Mouse (Mus musculus) kidney, postnatal 0 days (tissue): ENCODE measurements at regions not wholly inside any gene's neighbourhood (a gene's known extent, or its start where the extent isn't known, plus 50 kb on each side); places are given as distances from the start of the nearest gene placed in this dataset.

Source experiments
- ATAC-seq: fragments of 200-750 bp; cut with Nextera tagmentation; replicated peaks from 2 replicates; pipeline ENCODE4 v1.8.0; 2017; ENCODE audit warnings: low read depth, moderate number of reproducible peaks, moderate TSS enrichment, moderate library complexity; ENCODE audit not compliant: low FRiP score
- DNase-seq: peaks from one replicate; pipeline ENCODE4 v3.0.0-alpha.2; 2016; ENCODE audit warnings: low spot score
- H3K27ac ChIP-seq: fragments of 300-500 bp; sonication (generic); 2 replicates; pipeline ENCODE4 v1.5.1; 2014; ENCODE audit warnings: mild to moderate bottlenecking
- H3K27me3 ChIP-seq: fragments of 300-500 bp; sonication (generic); 2 replicates; pipeline ENCODE4 v1.6.1; 2014; ENCODE audit warnings: low read length, mixed read lengths; ENCODE audit not compliant: insufficient read depth
- H3K36me3 ChIP-seq: fragments of 300-500 bp; sonication (generic); 2 replicates; pipeline ENCODE4 v1.6.1; 2014; ENCODE audit warnings: low read length, mixed read lengths; ENCODE audit not compliant: insufficient read depth
- H3K4me1 ChIP-seq: fragments of 300-500 bp; sonication (generic); replicated peaks from 2 replicates; pipeline ENCODE4 v1.6.1; 2014; ENCODE audit warnings: antibody characterized with exemption, low read length, mixed read lengths; ENCODE audit not compliant: insufficient read depth
- H3K4me2 ChIP-seq: fragments of 300-500 bp; sonication (generic); 2 replicates; pipeline ENCODE4 v1.6.1; 2014; ENCODE audit warnings: mild to moderate bottlenecking, low read length, moderate library complexity, mixed read lengths
- H3K4me3 ChIP-seq: fragments of 300-500 bp; sonication (generic); replicated peaks from 2 replicates; pipeline ENCODE4 v1.5.1; 2014; ENCODE audit warnings: low read depth, low read length
- H3K9ac ChIP-seq: fragments of 300-500 bp; sonication (generic); 2 replicates; pipeline ENCODE4 v1.6.1; 2014; ENCODE audit warnings: low read depth, low read length
- H3K9me3 ChIP-seq: fragments of 300-500 bp; sonication (generic); replicated peaks from 2 replicates; pipeline ENCODE4 v1.6.1; 2016; ENCODE audit warnings: low read length, inconsistent platforms, mixed read lengths
- CTCF ChIP-seq: IDR thresholded peaks from 2 replicates; pipeline ENCODE4 v1.5.1; 2016; ENCODE audit warnings: antibody characterized with exemption, low read depth, mild to moderate bottlenecking, moderate library complexity
- WGBS: fragments of 180-500 bp; shearing (Covaris S2); extraction: QIAGEN DNeasy Blood & Tissue Kit; methylation state at CpG from one replicate; pipeline ENCODE4 v1.1.7; 2014; 5-methylcytosine and 5-hydroxymethylcytosine counted together

DNA sequence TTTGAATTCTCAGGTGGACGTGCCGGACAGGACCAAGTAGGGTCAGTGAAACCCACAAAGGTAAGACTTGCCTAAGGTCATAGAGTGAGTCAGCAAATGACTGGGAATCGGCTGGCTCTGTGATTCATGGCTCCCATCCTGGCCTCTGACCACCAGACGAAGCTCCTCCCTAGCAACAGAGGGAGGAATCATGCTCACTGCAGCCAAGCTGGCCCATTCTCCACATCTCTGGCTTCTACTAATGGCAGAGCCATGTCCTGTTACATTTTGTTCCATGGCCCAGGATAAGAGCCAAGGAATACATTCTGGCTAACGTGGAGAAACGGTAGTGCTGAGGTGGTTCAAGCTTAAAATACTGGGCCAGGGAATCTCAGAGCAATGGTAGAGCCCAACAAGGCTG is 814.2 kb downstream of the Kcnj2 start:
- no peaks in the 10 kb centered on the region for H3K27me3 ChIP-seq
- no peaks in the 10 kb centered on the region for H3K4me1 ChIP-seq
- WGBS: 74% methylated on average over 6 of the region's 6 CpGs
- no peak overlapping the region for H3K4me2 ChIP-seq
- no peak overlapping the region for H3K4me3 ChIP-seq
- DNase-seq: no peak
- no peak for TF ChIP-seq CTCF
- ATAC-seq: no peak
- H3K36me3 ChIP-seq: no peaks in the 10 kb centered on the region
- no peak overlapping the region for H3K9ac ChIP-seq
- H3K27ac ChIP-seq: no peak overlapping the region
- H3K9me3 ChIP-seq: no peaks in the 10 kb centered on the region

- no peaks in the 10 kb centered on the region for H3K36me3 ChIP-seq
- WGBS: 68% methylated on average over 3 of the region's 3 CpGs
- H3K4me1 ChIP-seq: no peaks in the 10 kb centered on the region
- no peak for TF ChIP-seq CTCF
- no peak for ATAC-seq
- no peaks in the 10 kb centered on the region for H3K27me3 ChIP-seq
- H3K27ac ChIP-seq: no peak overlapping the region
- no peak overlapping the region for H3K4me3 ChIP-seq
- no peaks in the 10 kb centered on the region for H3K9me3 ChIP-seq
- no peak overlapping the region for H3K4me2 ChIP-seq
- H3K9ac ChIP-seq: no peak overlapping the region
- DNase-seq: no peak
Observed at GRCm38 (mm10) chr11:111890026-111890425, 824.1 kb downstream of the Kcnj2 start.

DNA sequence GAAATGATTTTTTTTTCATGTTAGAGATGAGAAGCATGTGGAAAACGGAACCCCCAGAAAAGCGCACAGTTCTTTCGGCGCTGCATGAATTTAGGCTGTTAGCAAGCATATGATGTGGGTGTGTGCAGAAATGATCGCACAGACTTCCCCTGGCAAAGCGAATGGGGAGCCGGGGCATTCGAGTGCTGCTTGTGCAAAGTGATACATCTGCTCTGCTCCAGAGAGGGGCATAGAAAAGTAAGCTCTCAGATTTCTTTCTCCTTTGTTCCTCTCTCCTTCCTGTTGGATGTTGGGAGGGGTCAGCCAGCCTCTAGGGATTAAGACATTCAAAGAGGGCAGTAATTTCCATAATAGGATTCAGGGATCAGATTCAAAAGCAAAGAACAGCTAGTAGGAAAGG is 827.9 kb downstream of the Kcnj2 start:
- ATAC-seq (no peak), DNase-seq (peak; percentile 15)
- Histone ChIP-seq H3K4me3 (no peak overlapping the region), H3K4me1 (no peaks in the 10 kb centered on the region), H3K9me3 (no peaks in the 10 kb centered on the region), H3K27me3 (no peaks in the 10 kb centered on the region), H3K27ac (no peak overlapping the region), H3K9ac (no peak overlapping the region), H3K4me2 (no peak overlapping the region), H3K36me3 (no peaks in the 10 kb centered on the region)
- 39% methylated on average over 8 of the region's 8 CpGs for WGBS
- no peak for TF ChIP-seq CTCF

DNA sequence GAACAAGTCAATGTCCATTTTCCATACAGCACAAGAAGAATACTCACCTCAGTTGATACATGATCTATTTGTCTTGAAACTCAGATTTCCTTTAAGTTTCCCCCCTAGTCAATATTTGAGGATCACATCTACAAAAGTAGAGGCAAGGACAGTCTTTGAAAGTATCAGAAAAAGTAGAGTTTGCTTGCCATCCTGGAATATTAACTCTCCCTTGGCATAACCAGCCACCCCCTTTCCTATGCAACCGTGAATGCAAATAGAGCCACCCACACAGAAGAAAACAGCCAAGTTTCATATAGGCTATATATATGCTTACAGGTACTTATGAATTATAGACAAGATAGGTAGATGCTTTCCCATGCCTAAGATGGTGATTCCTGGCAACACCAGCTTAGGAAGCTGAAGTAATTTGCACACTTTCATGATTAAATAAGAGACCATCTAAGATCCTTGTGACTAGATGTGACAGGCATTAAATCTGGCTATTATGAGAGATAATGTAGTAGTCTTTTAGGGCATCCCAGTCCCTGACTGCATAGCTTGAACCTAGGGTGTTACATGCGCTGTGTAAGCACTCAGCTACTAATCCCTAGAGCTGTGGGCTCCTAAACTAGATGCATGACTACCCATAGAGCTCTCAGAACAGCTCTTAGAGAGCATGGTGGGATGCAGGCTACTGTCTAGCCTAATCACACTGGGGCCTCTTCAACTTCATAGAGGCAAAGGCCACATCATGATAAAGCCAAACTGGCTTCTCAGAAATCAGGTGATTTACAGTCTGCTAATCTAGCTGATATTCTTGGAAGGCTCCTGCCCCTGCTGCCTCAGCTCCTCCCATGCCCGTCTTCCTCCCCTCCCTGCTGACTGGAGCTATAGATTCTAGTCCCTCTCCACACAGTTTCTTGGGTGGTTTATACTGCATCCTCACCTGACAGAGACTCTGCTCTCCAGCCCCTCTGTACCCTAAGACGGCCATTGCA is 829.5 kb downstream of the Kcnj2 start:
- Histone ChIP-seq H3K4me1 (no peaks in the 10 kb centered on the region), H3K9me3 (no peaks in the 10 kb centered on the region), H3K27ac (no peak overlapping the region), H3K9ac (no peak overlapping the region), H3K27me3 (no peaks in the 10 kb centered on the region), H3K36me3 (no peaks in the 10 kb centered on the region), H3K4me3 (no peak overlapping the region), H3K4me2 (no peak overlapping the region)
- 81% methylated on average over 4 of the region's 4 CpGs for whole genome bisulfite sequencing
- ATAC-seq (no peak), DNase-seq (no peak)
- TF ChIP-seq CTCF: no peak

- DNase-seq: no peak
- Histone ChIP-seq H3K27ac (no peak overlapping the region), H3K4me2 (no peak overlapping the region), H3K4me3 (no peak overlapping the region), H3K27me3 (no peaks in the 10 kb centered on the region), H3K9me3 (no peaks in the 10 kb centered on the region), H3K36me3 (no peaks in the 10 kb centered on the region), H3K9ac (no peak overlapping the region), H3K4me1 (no peaks in the 10 kb centered on the region)
- no peak for TF ChIP-seq CTCF
- ATAC-seq: no peak
- 79% methylated on average over 6 of the region's 6 CpGs for WGBS
Observed at GRCm38 (mm10) chr11:111897001-111897400, 831.0 kb downstream of the Kcnj2 start.

- H3K36me3 ChIP-seq: no peaks in the 10 kb centered on the region
- no peaks in the 10 kb centered on the region for H3K27me3 ChIP-seq
- H3K27ac ChIP-seq: no peak overlapping the region
- no peak overlapping the region for H3K4me3 ChIP-seq
- WGBS: 58% methylated on average over 4 of the region's 4 CpGs
- no peaks in the 10 kb centered on the region for H3K4me1 ChIP-seq
- TF ChIP-seq CTCF: peak; percentile 63
- H3K4me2 ChIP-seq: no peak overlapping the region
- no peak overlapping the region for H3K9ac ChIP-seq
- H3K9me3 ChIP-seq: no peaks in the 10 kb centered on the region
- ATAC-seq: no peak
- peak; percentile 38 for DNase-seq
Observed at GRCm38 (mm10) chr11:111904086-111904485, 838.1 kb downstream of the Kcnj2 start.
